Mouse (Mus musculus): ENCODE results near the gene Tirap. TPM values are rescaled to one million over a fixed set of nuclear protein-coding genes. Genes with fewer than 3 reads are reported as not detected.

Gene Tirap
- polyA plus RNA-seq, 1 experiment, result 5.4 TPM

GRCm38 (mm10) chr9:35211573-35212511 is 11.8 kb upstream of the Tirap start:
- H3ac ChIP-seq (ENCODE audit: control insufficient read depth, insufficient read length, low read depth), result peak overlapping the region; percentile 73
- peaks cover 55% of the 10 kb centered on the region for H3K36me3 ChIP-seq (ENCODE audit: control insufficient read depth, insufficient read depth)
- H3K4me3 ChIP-seq (ENCODE audit: insufficient read depth, poor library complexity, severe bottlenecking), result peak overlapping the region; percentile 80
- TF ChIP-seq CEBPB (IDR thresholded peaks at IDR 0.05; ENCODE audit: low read depth) (no peak), MAX (IDR thresholded peaks at IDR 0.05) (peak; percentile 49)
- H3K79me3 ChIP-seq (ENCODE audit: low read depth), result peaks cover 16% of the 10 kb centered on the region
- H3K79me2 ChIP-seq (ENCODE audit: control insufficient read depth, insufficient read depth), result peaks cover 26% of the 10 kb centered on the region
- H3K27me3 ChIP-seq (ENCODE audit: control insufficient read depth, insufficient read depth, insufficient read length), result no peaks in the 10 kb centered on the region

GRCm38 (mm10) chr9:35210542-35211474 is 10.7 kb upstream of the Tirap start, which contains the start of gene Foxred1:
TSS of gene Foxred1 (minus strand) at chr9:35211055.
- TF ChIP-seq MYOG (IDR thresholded peaks at IDR 0.05; ENCODE audit: control insufficient read depth, extremely low read depth, insufficient read length) (no peak), MYOD1 (IDR thresholded peaks at IDR 0.05; ENCODE audit: control insufficient read depth, insufficient read length, low read depth) (no peak)
- H3K4me3 ChIP-seq (ENCODE audit: insufficient read depth, poor library complexity, severe bottlenecking), result peak within 1 kb of the TSS; percentile 80

GRCm38 (mm10) chr9:35204421-35204820 is 4.3 kb upstream of the Tirap start:
- H3K4me3 ChIP-seq (ENCODE audit: insufficient read depth, poor library complexity, severe bottlenecking), result no peak overlapping the region
- no peaks in the 10 kb centered on the region for H3K79me3 ChIP-seq (ENCODE audit: low read depth)
- TF ChIP-seq USF1 (IDR thresholded peaks at IDR 0.05; ENCODE audit: low read depth) (no peak), CEBPB (IDR thresholded peaks at IDR 0.05; ENCODE audit: low read depth) (no peak), MYOG (IDR thresholded peaks at IDR 0.05; ENCODE audit: control insufficient read depth, extremely low read depth, insufficient read length) (no peak), MYOD1 (IDR thresholded peaks at IDR 0.05; ENCODE audit: control insufficient read depth, insufficient read length, low read depth) (no peak), CTCF (IDR thresholded peaks at IDR 0.05; ENCODE audit: control insufficient read depth, insufficient read depth, insufficient read length) (no peak), FOSL1 (IDR thresholded peaks at IDR 0.05; ENCODE audit: insufficient read depth, low read length, poor library complexity, severe bottlenecking) (no peak), MAX (IDR thresholded peaks at IDR 0.05) (no peak)
- H3K27me3 ChIP-seq (ENCODE audit: control insufficient read depth, insufficient read depth, insufficient read length), result no peaks in the 10 kb centered on the region
- peaks cover 2% of the 10 kb centered on the region for H3K79me2 ChIP-seq (ENCODE audit: control insufficient read depth, insufficient read depth)
- H3ac ChIP-seq (ENCODE audit: control insufficient read depth, insufficient read length, low read depth), result no peak overlapping the region
- H3K36me3 ChIP-seq (ENCODE audit: control insufficient read depth, insufficient read depth), result peaks cover 27% of the 10 kb centered on the region

More at GRCm38 (mm10) chr9:35210542-35211474, 10.7 kb upstream of the Tirap start, which contains the start of gene Foxred1:
- H3K79me3 ChIP-seq (ENCODE audit: low read depth), result peaks cover 16% of the 10 kb centered on the region
- peak within 1 kb of the TSS; percentile 83 for H3ac ChIP-seq (ENCODE audit: control insufficient read depth, insufficient read length, low read depth)
- H3K36me3 ChIP-seq (ENCODE audit: control insufficient read depth, insufficient read depth), result peaks cover 57% of the 10 kb centered on the region
- H3K27me3 ChIP-seq (ENCODE audit: control insufficient read depth, insufficient read depth, insufficient read length), result no peaks in the 10 kb centered on the region
- H3K79me2 ChIP-seq (ENCODE audit: control insufficient read depth, insufficient read depth), result peaks cover 26% of the 10 kb centered on the region

GRCm38 (mm10) chr9:35203536-35203935 is 3.4 kb upstream of the Tirap start:
- TF ChIP-seq USF1 (IDR thresholded peaks at IDR 0.05; ENCODE audit: low read depth) (no peak), MYOD1 (IDR thresholded peaks at IDR 0.05; ENCODE audit: control insufficient read depth, insufficient read length, low read depth) (no peak), MAX (IDR thresholded peaks at IDR 0.05) (no peak), MYOG (IDR thresholded peaks at IDR 0.05; ENCODE audit: control insufficient read depth, extremely low read depth, insufficient read length) (no peak), FOSL1 (IDR thresholded peaks at IDR 0.05; ENCODE audit: insufficient read depth, low read length, poor library complexity, severe bottlenecking) (no peak), CTCF (IDR thresholded peaks at IDR 0.05; ENCODE audit: control insufficient read depth, insufficient read depth, insufficient read length) (no peak), CEBPB (IDR thresholded peaks at IDR 0.05; ENCODE audit: low read depth) (no peak)
- Histone ChIP-seq H3ac (ENCODE audit: control insufficient read depth, insufficient read length, low read depth) (no peak overlapping the region), H3K79me2 (ENCODE audit: control insufficient read depth, insufficient read depth) (peaks cover 11% of the 10 kb centered on the region), H3K27me3 (ENCODE audit: control insufficient read depth, insufficient read depth, insufficient read length) (no peaks in the 10 kb centered on the region), H3K36me3 (ENCODE audit: control insufficient read depth, insufficient read depth) (peaks cover 24% of the 10 kb centered on the region), H3K4me3 (ENCODE audit: insufficient read depth, poor library complexity, severe bottlenecking) (no peak overlapping the region), H3K79me3 (ENCODE audit: low read depth) (no peaks in the 10 kb centered on the region)

GRCm38 (mm10) chr9:35200529-35201060 is 504 bp upstream of the Tirap start:
- Histone ChIP-seq H3K27me3 (ENCODE audit: control insufficient read depth, insufficient read depth, insufficient read length) (no peaks in the 10 kb centered on the region), H3K79me3 (ENCODE audit: low read depth) (no peaks in the 10 kb centered on the region), H3K79me2 (ENCODE audit: control insufficient read depth, insufficient read depth) (peaks cover 14% of the 10 kb centered on the region), H3K4me3 (ENCODE audit: insufficient read depth, poor library complexity, severe bottlenecking) (no peak overlapping the region), H3K36me3 (ENCODE audit: control insufficient read depth, insufficient read depth) (peaks cover 3% of the 10 kb centered on the region), H3ac (ENCODE audit: control insufficient read depth, insufficient read length, low read depth) (no peak overlapping the region)
- TF ChIP-seq USF1 (IDR thresholded peaks at IDR 0.05; ENCODE audit: low read depth), result no peak
- no peak for TF ChIP-seq FOSL1 (IDR thresholded peaks at IDR 0.05; ENCODE audit: insufficient read depth, low read length, poor library complexity, severe bottlenecking)
- no peak for TF ChIP-seq MYOG (IDR thresholded peaks at IDR 0.05; ENCODE audit: control insufficient read depth, extremely low read depth, insufficient read length)
- no peak for TF ChIP-seq MYOD1 (IDR thresholded peaks at IDR 0.05; ENCODE audit: control insufficient read depth, insufficient read length, low read depth)
- no peak for TF ChIP-seq CEBPB (IDR thresholded peaks at IDR 0.05; ENCODE audit: low read depth)
- no peak for TF ChIP-seq CTCF (IDR thresholded peaks at IDR 0.05; ENCODE audit: control insufficient read depth, insufficient read depth, insufficient read length)
- TF ChIP-seq MAX (IDR thresholded peaks at IDR 0.05), result no peak

All from C2C12 (cell line).